Mouse (Mus musculus): ENCODE data around the gene Slc25a38. TPM values are rescaled to one million over a fixed set of nuclear protein-coding genes. Genes with fewer than 3 reads are reported as not detected.

Gene Slc25a38
- polyA plus RNA-seq (2012; ENCODE audit: low replicate concordance), result 65.3 and 171 TPM in 2 replicates

GRCm38 (mm10) chr9:120110211-120111018 is at the start of gene Slc25a38:
Gene Slc25a38, plus strand, starts transcription at chr9:120110374.

GRCm38 (mm10) chr9:120069779-120070178 is 40.4 kb upstream of the Slc25a38 start, which contains the start of gene Cx3cr1:
Gene Cx3cr1, minus strand, starts transcription at chr9:120069879.

DNA sequence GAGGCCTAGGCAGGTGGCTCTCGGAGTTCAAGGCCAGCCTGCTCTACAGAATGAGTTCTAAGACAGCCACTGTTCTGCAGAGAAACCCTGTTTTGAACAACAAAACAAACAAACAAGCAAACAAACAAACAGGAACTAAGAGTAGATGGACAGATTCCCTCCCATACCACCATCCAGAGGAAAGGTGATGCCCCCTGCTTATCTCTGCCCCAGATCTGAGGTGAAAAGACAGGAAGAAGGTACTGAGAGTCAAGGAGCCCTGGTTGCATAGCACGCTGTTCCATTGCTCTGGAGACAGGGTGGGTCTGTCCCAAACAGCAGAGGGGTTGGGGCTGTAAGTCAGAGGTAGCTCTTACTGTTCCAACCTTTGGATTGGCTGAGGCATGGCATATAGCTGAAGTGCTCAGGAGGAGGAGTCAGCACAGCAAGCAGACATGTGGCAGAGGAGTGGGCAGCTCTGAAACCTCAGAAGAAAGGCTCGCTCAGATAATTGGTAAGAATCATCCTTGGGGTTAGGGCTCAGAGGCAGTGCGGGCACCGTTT is 18.4 kb upstream of the Slc25a38 start, which contains the start of gene Ccr8:
TSS of gene Ccr8 (plus strand) at position 419 of the 543 bp plus-strand sequence.

GRCm38 (mm10) chr9:120127538-120128251 is 17.5 kb downstream of the Slc25a38 start, which contains the start of gene Rpsa:
Gene Rpsa, plus strand, starts transcription at chr9:120127689.

DNA sequence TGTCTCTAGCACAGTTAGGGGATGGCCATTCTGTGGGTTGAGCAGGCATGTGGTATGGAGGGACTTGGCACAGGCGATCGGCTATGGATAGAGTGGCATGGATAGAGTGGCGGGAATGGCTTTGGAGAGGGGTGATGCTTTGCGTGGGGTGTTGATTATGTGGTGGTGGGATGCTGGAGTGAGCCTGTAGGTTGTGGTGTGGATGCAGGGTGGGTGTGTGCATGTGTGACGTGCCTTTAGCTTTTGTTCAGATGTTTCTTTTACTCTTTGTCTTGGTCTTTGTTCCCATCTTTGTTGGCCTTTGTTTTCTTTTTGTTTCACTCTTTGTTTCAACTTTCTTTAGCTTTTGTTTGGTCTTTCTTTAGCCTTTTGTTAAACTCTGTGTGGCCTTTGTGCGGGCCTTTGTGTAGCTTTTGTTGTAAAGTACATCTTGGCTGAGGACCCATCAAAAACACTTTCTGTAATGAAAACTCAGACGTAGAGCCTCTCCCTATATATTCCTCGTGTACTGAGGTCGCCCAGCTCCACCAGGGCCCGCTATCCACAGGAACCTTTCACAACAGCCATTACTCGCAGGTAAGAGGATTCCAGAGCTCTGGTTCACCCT is 39.2 kb downstream of the Slc25a38 start, which contains the start of gene Mobp:
TSS of gene Mobp (plus strand) at position 486 of the 607 bp plus-strand sequence.

Other genes with a start within 250 kb of the Slc25a38 start
- gene Wdr48, start 215.5 kb upstream of the Slc25a38 start, polyA plus RNA-seq (2012; ENCODE audit: low replicate concordance), result 7.8 and 24.2 TPM in 2 replicates
- 28.0 and 32.6 TPM in 2 replicates for gene Gorasp1, start 172.8 kb upstream of the Slc25a38 start, polyA plus RNA-seq (2012; ENCODE audit: low replicate concordance)
- gene Ttc21a, start 172.8 kb upstream of the Slc25a38 start, polyA plus RNA-seq (2012; ENCODE audit: low replicate concordance), result 0.05 TPM in 1 of 2 replicates, not detected in the other
- 14.8 and 27.8 TPM in 2 replicates for gene Csrnp1, start 125.7 kb upstream of the Slc25a38 start, polyA plus RNA-seq (2012; ENCODE audit: low replicate concordance)
- gene Xirp1, start 86.8 kb upstream of the Slc25a38 start, polyA plus RNA-seq (2012; ENCODE audit: low replicate concordance), result 0.02 TPM in 1 of 2 replicates, not detected in the other
- 0.16 and 0.40 TPM in 2 replicates for gene Cx3cr1, start 40.5 kb upstream of the Slc25a38 start, polyA plus RNA-seq (2012; ENCODE audit: low replicate concordance)
- gene Ccr8, start 18.3 kb upstream of the Slc25a38 start, polyA plus RNA-seq (2012; ENCODE audit: low replicate concordance), result not detected in 2 replicates
- gene Rpsa, start 17.3 kb downstream of the Slc25a38 start, polyA plus RNA-seq (2012; ENCODE audit: low replicate concordance), result 749 and 24,509 TPM in 2 replicates
- gene Mobp, start 39.3 kb downstream of the Slc25a38 start, polyA plus RNA-seq (2012; ENCODE audit: low replicate concordance), result not detected in 2 replicates
- not detected in 2 replicates for gene Myrip, start 191.1 kb downstream of the Slc25a38 start, polyA plus RNA-seq (2012; ENCODE audit: low replicate concordance)